Mouse (Mus musculus) v-Abl transformed pro-B cells (cell line): ENCODE measurements around the gene Ptpn11.

ENCODE experiments used
- in situ Hi-C, 2 experiments: fragments of 400-800 bp; cut with MboI; formaldehyde crosslinking; loops; one replicate each; pipeline ENCODE4 v1.15.1; 2025; ENCODE audit not compliant: unreplicated experiment in 2 of 2

Ptpn11 gene

GRCm38 (mm10) chr5:121216126-121216446 lies 24.9 kb upstream of the Ptpn11 start:
- in situ Hi-C loops, result loop anchor here (5.0 kb wide), 2 partner anchors 51 to 161 kb away; no protein-coding TSS in a partner anchor

GRCm38 (mm10) chr5:121215380-121216125 lies 24.4 kb upstream of the Ptpn11 start:
- in situ Hi-C loops, result loop anchor here (5.0 kb wide), 2 partner anchors 52 to 162 kb away; no protein-coding TSS in a partner anchor

DNA sequence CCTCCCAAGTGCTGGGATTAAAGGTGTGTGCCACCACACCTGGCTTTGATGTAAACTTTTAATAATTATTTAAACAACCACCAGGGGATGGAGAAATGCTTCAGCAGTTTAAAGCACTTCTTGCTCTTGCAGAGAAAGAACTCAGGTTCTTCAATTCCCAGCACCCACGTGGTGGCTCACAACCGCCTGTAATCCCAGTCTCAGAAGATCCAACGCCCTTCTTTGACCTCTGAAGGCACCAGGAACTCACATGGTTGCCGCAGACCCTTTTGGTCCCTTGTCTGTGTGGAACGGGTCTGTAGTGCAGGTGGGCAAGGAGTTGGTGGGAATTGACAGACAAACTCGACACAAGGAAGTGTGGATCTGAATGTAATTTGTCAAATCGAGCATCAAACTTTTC lies 23.5 kb upstream of the Ptpn11 start:
- in situ Hi-C loops, result loop anchor here (5.0 kb wide), 2 partner anchors 53 to 163 kb away; no protein-coding TSS in a partner anchor

DNA sequence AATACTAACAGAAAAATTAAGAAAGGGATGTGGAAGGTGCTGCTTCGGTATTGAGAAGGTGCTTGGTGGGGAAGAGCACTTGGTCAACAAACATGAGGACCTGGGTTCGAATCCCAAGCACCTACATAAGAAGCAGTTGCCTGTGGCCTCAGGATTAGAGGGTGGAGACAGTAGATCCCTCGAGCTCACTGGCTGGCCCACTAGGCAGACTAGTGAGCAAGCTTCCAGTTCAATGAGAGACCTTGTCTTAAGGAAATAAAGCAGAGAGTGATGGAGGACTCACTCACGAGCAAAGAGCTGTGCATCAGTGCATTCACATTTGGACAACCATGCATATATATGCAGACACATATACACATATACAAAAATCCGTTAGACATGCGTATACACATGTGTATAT lies 20.9 kb upstream of the Ptpn11 start:
- in situ Hi-C loops, result no loop called here

- in situ Hi-C loops, result no loop called here
Observed at GRCm38 (mm10) chr5:121210601-121210924, 19.4 kb upstream of the Ptpn11 start.

- in situ Hi-C loops, result loop anchor here in 1 of 2 experiments (10.0 kb wide), 1 partner anchor 265 kb away; no protein-coding TSS in a partner anchor
Observed at GRCm38 (mm10) chr5:121209755-121210600, 18.8 kb upstream of the Ptpn11 start.

DNA sequence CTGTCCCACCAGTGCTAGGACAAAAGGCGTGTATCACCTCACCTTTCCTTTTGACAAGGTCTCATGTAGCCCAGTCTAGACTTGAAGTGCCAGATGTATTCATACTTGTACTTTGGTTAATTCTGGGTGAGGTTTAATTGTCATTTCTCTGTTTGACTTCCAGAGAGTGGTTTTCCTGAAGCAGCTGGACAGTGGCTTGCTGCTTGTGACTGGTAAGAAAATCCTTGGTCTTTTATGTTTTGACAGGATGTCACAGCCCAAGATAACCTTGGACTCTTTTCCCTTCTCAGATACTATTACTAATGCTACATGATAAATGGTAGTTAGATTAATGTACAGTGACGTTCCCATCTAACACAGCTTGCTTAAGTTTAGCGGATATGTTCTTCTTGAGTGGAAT lies 15.8 kb upstream of the Ptpn11 start:
- in situ Hi-C loops, result loop anchor here in 1 of 2 experiments (10.0 kb wide), 1 partner anchor 268 kb away; no protein-coding TSS in a partner anchor

DNA sequence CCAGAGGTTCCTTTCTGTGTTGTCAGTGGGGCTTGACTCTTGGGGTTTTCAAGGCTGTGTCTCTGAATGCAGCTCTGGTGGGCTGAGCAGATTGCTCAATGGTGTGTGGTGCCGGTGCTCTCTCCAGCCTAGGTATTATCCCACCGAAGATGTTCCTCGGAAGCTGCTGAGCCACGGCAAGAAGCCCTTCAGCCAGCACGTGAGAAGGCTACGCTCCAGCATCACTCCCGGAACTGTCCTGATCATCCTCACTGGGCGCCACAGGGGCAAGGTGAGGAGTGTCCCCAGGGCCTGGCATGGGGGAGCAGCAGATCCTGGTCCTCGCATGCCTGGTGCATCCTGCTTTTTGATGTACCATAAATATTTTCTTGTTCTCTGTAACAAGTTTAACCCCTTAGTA lies 15.3 kb upstream of the Ptpn11 start:
- in situ Hi-C loops, result loop anchor here in 1 of 2 experiments (10.0 kb wide), 1 partner anchor 268 kb away; no protein-coding TSS in a partner anchor

DNA sequence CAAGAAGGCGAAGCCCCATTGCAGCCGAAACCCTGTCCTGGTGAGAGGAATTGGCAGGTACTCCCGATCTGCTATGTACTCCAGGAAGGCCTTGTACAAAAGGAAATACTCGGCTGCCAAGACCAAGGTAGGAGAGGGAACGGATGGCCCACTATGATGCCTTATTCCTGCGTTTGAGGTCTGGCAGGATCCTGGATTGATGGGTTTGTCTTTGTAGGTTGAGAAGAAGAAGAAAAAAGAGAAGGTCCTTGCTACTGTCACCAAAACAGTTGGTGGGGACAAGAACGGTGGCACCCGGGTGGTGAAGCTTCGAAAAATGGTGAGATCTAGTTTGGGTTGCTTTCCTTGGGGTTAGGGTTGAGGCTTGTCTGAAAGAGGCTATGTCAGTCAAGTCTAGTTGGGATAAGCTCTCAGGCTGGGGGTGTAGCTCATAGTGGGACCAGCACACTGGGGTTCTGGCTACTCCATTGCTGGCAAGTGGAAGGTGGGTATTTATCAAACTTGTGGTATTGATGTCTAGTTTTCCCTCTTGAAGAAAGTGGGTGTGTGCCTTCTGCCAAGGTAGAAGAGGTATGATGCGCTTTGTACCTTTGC lies 14.4 kb upstream of the Ptpn11 start:
- in situ Hi-C loops, result loop anchor here in 1 of 2 experiments (10.0 kb wide), 1 partner anchor 269 kb away; no protein-coding TSS in a partner anchor

GRCm38 (mm10) chr5:121204132-121205089 lies 13.2 kb upstream of the Ptpn11 start, which contains the start of gene Rpl6:
Gene Rpl6 (plus strand): TSS chr5:121204481.
- in situ Hi-C loops, result loop anchor here in 1 of 2 experiments (10.0 kb wide), 1 partner anchor 270 kb away; no protein-coding TSS in a partner anchor

DNA sequence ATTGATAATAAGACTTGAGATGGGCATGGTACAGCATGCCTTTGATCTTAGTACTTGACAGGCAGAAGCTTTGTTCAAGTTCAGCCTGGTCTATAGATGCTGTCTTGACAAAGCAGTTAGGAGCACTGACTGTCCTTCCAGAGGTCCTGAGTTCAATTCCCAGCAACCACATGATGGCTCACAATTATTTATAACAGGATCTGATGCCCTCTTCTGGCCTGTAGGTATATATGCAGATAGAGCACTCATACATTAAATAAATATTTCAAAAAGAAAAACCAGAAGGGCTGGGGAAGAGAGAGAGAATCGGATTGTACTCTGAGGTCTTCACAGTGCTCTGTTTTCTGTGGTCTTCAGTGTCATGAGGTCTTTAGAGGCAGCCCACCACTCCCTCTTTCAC lies 11.3 kb upstream of the Ptpn11 start:
- in situ Hi-C loops, result loop anchor here in 1 of 2 experiments (10.0 kb wide), 1 partner anchor 272 kb away; no protein-coding TSS in a partner anchor

DNA sequence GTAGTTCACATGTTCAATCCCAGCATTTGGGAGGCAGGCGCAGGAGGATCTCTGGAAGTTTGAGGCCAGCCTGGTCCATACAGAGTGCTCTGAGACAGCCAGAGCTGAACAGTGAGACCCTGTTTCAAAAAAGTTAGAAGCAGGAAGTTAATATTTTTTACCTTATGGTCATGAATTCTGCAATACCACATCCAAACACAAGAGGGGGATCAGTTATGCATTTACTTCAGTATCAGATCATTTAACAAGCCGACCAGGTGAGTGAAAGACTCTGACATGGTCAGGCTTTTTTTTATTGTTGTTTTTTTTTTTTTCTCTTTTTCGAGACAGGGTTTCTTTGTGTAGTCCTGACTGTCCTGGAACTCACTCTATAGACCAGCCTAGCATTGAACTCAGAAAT lies 10.5 kb upstream of the Ptpn11 start:
- in situ Hi-C loops, result loop anchor here in 1 of 2 experiments (10.0 kb wide), 1 partner anchor 273 kb away; no protein-coding TSS in a partner anchor

DNA sequence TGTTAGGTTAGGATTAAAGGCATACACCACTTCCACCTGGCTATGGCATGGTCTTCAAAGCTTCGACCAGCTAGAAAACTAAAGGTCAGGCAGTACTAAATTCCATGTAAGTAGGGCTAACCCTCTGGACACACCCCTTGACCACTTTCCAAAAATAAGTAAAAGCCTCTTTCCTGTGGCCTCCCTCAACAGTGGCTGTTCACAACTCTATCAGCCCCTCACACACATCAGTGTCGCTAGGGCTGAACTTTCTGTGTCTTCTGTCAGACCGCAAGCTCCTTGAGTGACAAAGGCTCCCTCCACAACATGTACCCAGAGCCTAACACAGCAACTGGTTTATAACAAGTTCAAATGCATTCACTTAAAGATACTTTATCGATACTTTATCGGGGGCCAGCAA lies 7.2 kb upstream of the Ptpn11 start:
- in situ Hi-C loops, result no loop called here

GRCm38 (mm10) chr5:121197337-121197736 lies 6.1 kb upstream of the Ptpn11 start:
- in situ Hi-C loops, result no loop called here

DNA sequence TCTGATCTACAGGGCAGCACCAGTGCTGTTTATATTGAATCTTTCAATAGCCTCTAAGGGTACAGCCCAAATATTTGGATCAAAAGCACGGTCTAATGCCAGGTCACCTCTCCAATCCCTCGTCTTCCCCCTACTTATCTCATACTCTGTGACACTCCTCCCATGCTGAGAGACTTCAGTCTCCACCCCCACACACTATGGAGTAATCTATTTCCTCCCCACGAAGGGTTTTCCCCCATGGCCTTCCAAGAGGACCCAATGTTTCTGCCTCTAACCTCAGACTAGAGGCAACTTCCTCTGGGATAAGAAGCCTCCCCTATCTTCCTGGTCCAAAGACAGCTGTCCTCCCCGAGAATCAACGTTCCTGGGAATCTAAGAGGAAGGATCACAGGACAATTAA lies 5.6 kb upstream of the Ptpn11 start:
- in situ Hi-C loops, result no loop called here

DNA sequence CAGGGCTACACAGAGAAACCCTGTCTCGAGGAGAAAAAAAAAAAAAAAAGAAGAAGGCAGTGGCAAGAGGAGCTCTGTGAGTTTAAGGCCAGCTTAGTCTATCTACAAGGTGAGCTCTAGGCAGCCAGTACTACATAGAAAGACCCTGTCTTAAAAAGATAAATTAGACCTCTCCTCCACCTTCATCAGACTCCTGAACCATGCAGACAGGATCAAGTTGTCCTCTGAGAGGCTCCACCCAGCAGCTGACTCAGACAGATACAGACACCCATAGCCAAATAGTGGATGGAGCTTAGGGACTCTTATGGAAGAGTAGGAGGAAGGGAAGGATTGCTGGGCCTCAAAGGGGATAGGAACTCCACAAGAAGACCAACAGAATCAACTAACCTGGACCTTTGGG lies 3.0 kb upstream of the Ptpn11 start:
- in situ Hi-C loops, result no loop called here

DNA sequence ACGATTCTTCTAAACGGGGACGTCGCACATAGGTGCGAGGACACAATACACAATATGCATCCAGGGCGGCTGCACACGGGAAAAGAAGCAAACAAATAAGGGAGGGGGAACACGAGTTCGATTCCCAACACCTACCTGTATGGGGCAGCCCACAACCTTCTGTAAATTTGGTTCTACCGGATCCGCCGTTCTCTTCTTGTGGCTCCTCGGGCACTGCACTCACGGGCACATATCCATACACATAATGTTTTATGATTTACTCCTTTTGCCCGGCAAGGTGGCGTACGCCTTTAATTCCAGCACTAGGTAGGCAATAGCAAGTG lies 348 bp upstream of the Ptpn11 start:
- in situ Hi-C loops, result no loop called here

DNA sequence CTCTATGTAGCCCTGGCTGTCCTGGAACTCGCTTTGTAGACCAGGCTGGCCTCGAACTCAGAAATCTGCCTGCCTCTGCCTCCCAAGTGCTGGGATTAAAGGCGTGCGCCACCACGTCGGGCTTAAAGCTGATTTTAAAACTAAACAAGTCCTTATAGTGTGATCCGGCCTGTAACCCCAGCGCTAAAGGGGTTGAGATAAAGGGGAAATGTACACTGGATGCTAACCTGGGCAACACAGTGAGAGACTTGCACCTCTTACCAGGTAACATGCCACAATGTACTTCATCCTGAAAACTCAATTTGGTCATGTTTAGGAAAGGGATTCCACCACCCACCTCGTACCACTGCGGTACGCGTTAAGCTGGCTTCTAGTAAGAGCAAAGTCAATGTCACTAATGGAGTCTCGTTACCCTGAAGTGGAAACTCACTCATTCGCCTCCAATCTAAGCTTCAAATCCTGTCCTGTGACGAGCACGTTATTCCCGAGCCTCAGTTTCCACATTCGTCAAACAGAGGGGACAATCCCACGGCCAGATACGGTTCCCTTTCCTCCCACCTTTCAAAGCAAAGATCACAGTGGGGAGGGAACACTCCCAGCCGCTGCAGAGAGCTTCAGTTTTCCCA lies 874 bp downstream of the Ptpn11 start:
- in situ Hi-C loops, result no loop called here

DNA sequence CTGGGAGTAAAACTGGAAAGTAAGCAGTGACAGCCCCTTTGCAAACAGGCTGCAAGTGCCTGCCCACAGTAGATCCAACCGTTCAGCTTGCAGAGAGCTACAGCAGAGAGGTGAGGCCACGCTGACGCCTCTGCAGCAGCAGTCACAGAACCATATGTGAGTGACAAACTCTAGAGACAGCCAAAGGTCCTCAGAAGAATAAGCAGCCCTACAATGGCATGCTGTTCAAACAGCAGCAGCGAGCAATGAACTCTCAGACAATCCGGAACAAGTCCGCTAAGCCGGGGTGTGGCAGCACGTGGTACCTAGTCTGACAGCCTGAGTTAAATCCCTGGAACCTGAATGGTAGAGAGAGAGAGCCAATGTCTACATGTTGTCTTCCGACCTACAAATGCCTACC lies 2.0 kb downstream of the Ptpn11 start:
- in situ Hi-C loops, result no loop called here
